Mouse (Mus musculus) stomach, embryonic 16.5 days (tissue): ENCODE data around the gene Fasl. TPM values are rescaled to one million over a fixed set of nuclear protein-coding genes. Genes with fewer than 3 reads are reported as not detected.

Experiments
- ATAC-seq: fragments of 200-750 bp; cut with Nextera tagmentation; 2 replicates; pipeline ENCODE4 v1.8.0; 2017; ENCODE audit warnings: moderate number of reproducible peaks, moderate TSS enrichment; ENCODE audit not compliant: insufficient read depth, low FRiP score
- H3K27ac ChIP-seq: fragments of 300-500 bp; sonication (generic); 2 replicates; pipeline ENCODE4 v1.5.1; 2014; ENCODE audit warnings: low read length
- H3K27me3 ChIP-seq: fragments of 300-500 bp; sonication (generic); 2 replicates; pipeline ENCODE4 v1.6.1; 2014; ENCODE audit warnings: low read length, control low read depth, mixed read lengths; ENCODE audit not compliant: control insufficient read depth, insufficient read depth
- H3K36me3 ChIP-seq: fragments of 300-500 bp; sonication (generic); 2 replicates; pipeline ENCODE4 v1.6.1; 2014; ENCODE audit warnings: low read length; ENCODE audit not compliant: control insufficient read depth, insufficient read depth
- H3K4me1 ChIP-seq: fragments of 300-500 bp; sonication (generic); 2 replicates; pipeline ENCODE4 v1.6.1; 2014; ENCODE audit warnings: low read length, control low read depth, mixed read lengths; ENCODE audit not compliant: control insufficient read depth, insufficient read depth
- H3K4me2 ChIP-seq: fragments of 300-500 bp; sonication (generic); 2 replicates; pipeline ENCODE4 v1.6.1; 2014; ENCODE audit warnings: low read depth, low read length, mixed read lengths
- H3K4me3 ChIP-seq: fragments of 300-500 bp; sonication (generic); replicated peaks from 2 replicates; pipeline ENCODE4 v1.5.1; 2014; ENCODE audit warnings: mild to moderate bottlenecking, low read length
- H3K9ac ChIP-seq: fragments of 300-500 bp; sonication (generic); 2 replicates; pipeline ENCODE4 v1.6.1; 2014; ENCODE audit warnings: low read length
- H3K9me3 ChIP-seq: fragments of 300-500 bp; sonication (generic); replicated peaks from 2 replicates; pipeline ENCODE4 v1.6.1; 2016; ENCODE audit warnings: low read length, control low read depth; ENCODE audit not compliant: control insufficient read depth
- WGBS: fragments of 180-500 bp; shearing (Covaris S2); extraction: QIAGEN DNeasy Blood & Tissue Kit; methylation state at CpG from one replicate; pipeline ENCODE4 v1.1.7; 2014; 5-methylcytosine and 5-hydroxymethylcytosine counted together
- polyA plus RNA-seq: library from polyadenylated mRNA; unstranded; fragments of >200 nt; fragmentation: Nextera tagmentation; extraction: Ambion mirVana; gene quantifications from 2 replicates; pipeline ENCODE4 v1.2.1, GENCODE M21; 2015

The Fasl gene
- polyA plus RNA-seq, 1 experiment from 2014 or later, result not detected

- Histone ChIP-seq H3K9ac (no peak overlapping the region), H3K27ac (no peak overlapping the region), H3K27me3 (no peaks in the 10 kb centered on the region), H3K4me1 (no peaks in the 10 kb centered on the region), H3K36me3 (no peaks in the 10 kb centered on the region), H3K9me3 (no peaks in the 10 kb centered on the region), H3K4me2 (no peak overlapping the region), H3K4me3 (no peak overlapping the region)
- ATAC-seq, result no peak
- WGBS, result 78% methylated on average over 10 of the region's 10 CpGs
Measured at GRCm38 (mm10) chr1:161794447-161795211, 6.3 kb upstream of the Fasl start.

- ATAC-seq, result no peak
- H3K27ac ChIP-seq, result no peak overlapping the region
- no peaks in the 10 kb centered on the region for H3K27me3 ChIP-seq
- WGBS, result 63% methylated on average over 3 of the region's 3 CpGs
- no peaks in the 10 kb centered on the region for H3K36me3 ChIP-seq
- no peak overlapping the region for H3K4me2 ChIP-seq
- H3K4me3 ChIP-seq, result no peak overlapping the region
- no peaks in the 10 kb centered on the region for H3K4me1 ChIP-seq
- H3K9me3 ChIP-seq, result no peaks in the 10 kb centered on the region
- H3K9ac ChIP-seq, result no peak overlapping the region
Measured at GRCm38 (mm10) chr1:161793321-161793720, 5.0 kb upstream of the Fasl start.

- H3K4me1 ChIP-seq, result no peaks in the 10 kb centered on the region
- H3K27me3 ChIP-seq, result no peaks in the 10 kb centered on the region
- no peak overlapping the region for H3K4me2 ChIP-seq
- H3K9ac ChIP-seq, result no peak overlapping the region
- H3K9me3 ChIP-seq, result no peaks in the 10 kb centered on the region
- no peak overlapping the region for H3K4me3 ChIP-seq
- H3K27ac ChIP-seq, result no peak overlapping the region
- H3K36me3 ChIP-seq, result no peaks in the 10 kb centered on the region
- ATAC-seq, result no peak
- 88% methylated on average over 4 of the region's 4 CpGs for WGBS
Measured at GRCm38 (mm10) chr1:161792687-161792969, 4.3 kb upstream of the Fasl start.

GRCm38 (mm10) chr1:161791854-161792686 is 3.8 kb upstream of the Fasl start:
- no peaks in the 10 kb centered on the region for H3K27me3 ChIP-seq
- no peak overlapping the region for H3K4me2 ChIP-seq
- no peaks in the 10 kb centered on the region for H3K9me3 ChIP-seq
- H3K4me3 ChIP-seq, result no peak overlapping the region
- ATAC-seq, result no peak
- no peaks in the 10 kb centered on the region for H3K4me1 ChIP-seq
- no peak overlapping the region for H3K27ac ChIP-seq
- H3K9ac ChIP-seq, result no peak overlapping the region
- H3K36me3 ChIP-seq, result no peaks in the 10 kb centered on the region
- WGBS, result 81% methylated on average over 8 of the region's 8 CpGs

- Histone ChIP-seq H3K27ac (no peak overlapping the region), H3K4me3 (no peak overlapping the region), H3K9me3 (no peaks in the 10 kb centered on the region), H3K27me3 (no peaks in the 10 kb centered on the region), H3K4me1 (no peaks in the 10 kb centered on the region), H3K9ac (no peak overlapping the region), H3K4me2 (no peak overlapping the region), H3K36me3 (no peaks in the 10 kb centered on the region)
- WGBS, result 81% methylated on average over 2 of the region's 2 CpGs
- ATAC-seq, result no peak
Measured at GRCm38 (mm10) chr1:161782725-161783124, 5.6 kb downstream of the Fasl start.

- Histone ChIP-seq H3K4me1 (no peaks in the 10 kb centered on the region), H3K4me3 (no peak overlapping the region), H3K9ac (no peak overlapping the region), H3K27me3 (no peaks in the 10 kb centered on the region), H3K36me3 (no peaks in the 10 kb centered on the region), H3K4me2 (no peak overlapping the region), H3K27ac (no peak overlapping the region), H3K9me3 (no peaks in the 10 kb centered on the region)
- ATAC-seq, result no peak
- 86% methylated on average over 5 of the region's 5 CpGs for WGBS
Measured at GRCm38 (mm10) chr1:161781594-161781993, 6.7 kb downstream of the Fasl start.

GRCm38 (mm10) chr1:161779057-161779456 is 9.2 kb downstream of the Fasl start:
- no peaks in the 10 kb centered on the region for H3K36me3 ChIP-seq
- no peaks in the 10 kb centered on the region for H3K4me1 ChIP-seq
- no peak overlapping the region for H3K4me3 ChIP-seq
- no peak overlapping the region for H3K4me2 ChIP-seq
- no peaks in the 10 kb centered on the region for H3K9me3 ChIP-seq
- no peak overlapping the region for H3K9ac ChIP-seq
- H3K27ac ChIP-seq, result no peak overlapping the region
- ATAC-seq, result no peak
- H3K27me3 ChIP-seq, result no peaks in the 10 kb centered on the region

GRCm38 (mm10) chr1:161775151-161775550 is 13.1 kb downstream of the Fasl start:
- H3K4me1 ChIP-seq, result no peaks in the 10 kb centered on the region
- no peaks in the 10 kb centered on the region for H3K27me3 ChIP-seq
- H3K4me2 ChIP-seq, result no peak overlapping the region
- H3K36me3 ChIP-seq, result no peaks in the 10 kb centered on the region
- no peak overlapping the region for H3K9ac ChIP-seq
- no peaks in the 10 kb centered on the region for H3K9me3 ChIP-seq
- 80% methylated on average over 6 of the region's 6 CpGs for WGBS
- no peak overlapping the region for H3K4me3 ChIP-seq
- ATAC-seq, result no peak
- H3K27ac ChIP-seq, result no peak overlapping the region

- Histone ChIP-seq H3K36me3 (no peaks in the 10 kb centered on the region), H3K4me2 (no peak overlapping the region), H3K4me1 (no peaks in the 10 kb centered on the region), H3K4me3 (no peak overlapping the region), H3K27ac (no peak overlapping the region), H3K27me3 (no peaks in the 10 kb centered on the region), H3K9me3 (no peaks in the 10 kb centered on the region), H3K9ac (no peak overlapping the region)
- no peak for ATAC-seq
- 66% methylated on average over 2 of the region's 2 CpGs for WGBS
Measured at GRCm38 (mm10) chr1:161771293-161771692, 17.0 kb downstream of the Fasl start.
